Mouse (Mus musculus) brain, embryonic 14.5 days (tissue): ENCODE measurements around the gene Osbpl3.

ENCODE experiments used
- CTCF ChIP-seq: fragments of 200-500 bp; IDR thresholded peaks from 2 replicates; pipeline ENCODE4 v1.5.1; 2012; ENCODE audit warnings: inconsistent platforms, mild to moderate bottlenecking, moderate library complexity, borderline replicate concordance; ENCODE audit not compliant: insufficient read depth, insufficient read length; ENCODE audit errors: extremely low read depth
- POLR2A ChIP-seq: fragments of 200-500 bp; IDR thresholded peaks from 2 replicates; pipeline ENCODE4 v1.6.1; 2012; ENCODE audit warnings: mild to moderate bottlenecking, inconsistent platforms, borderline replicate concordance; ENCODE audit not compliant: poor library complexity, insufficient read depth, insufficient read length, severe bottlenecking; ENCODE audit errors: extremely low read depth

- no peak for TF ChIP-seq POLR2A
- TF ChIP-seq CTCF = no peak
These were observed 14.8 kb downstream of the Osbpl3 start for GRCm38 (mm10) chr6:50440966-50441862.
